Mouse (Mus musculus) cerebellum, adult 8-10 months (tissue): ENCODE measurements at regions not wholly inside any gene's neighbourhood (a gene's known extent, or its start where the extent isn't known, plus 50 kb on each side); places are given as distances from the start of the nearest gene placed in this dataset.
A peak's percentile ranks its signal among the peaks of the same experiment; 100 is the strongest.

Experiments
- DNase-seq: peaks from one replicate; pipeline ENCODE4 v3.0.0; 2022

DNA sequence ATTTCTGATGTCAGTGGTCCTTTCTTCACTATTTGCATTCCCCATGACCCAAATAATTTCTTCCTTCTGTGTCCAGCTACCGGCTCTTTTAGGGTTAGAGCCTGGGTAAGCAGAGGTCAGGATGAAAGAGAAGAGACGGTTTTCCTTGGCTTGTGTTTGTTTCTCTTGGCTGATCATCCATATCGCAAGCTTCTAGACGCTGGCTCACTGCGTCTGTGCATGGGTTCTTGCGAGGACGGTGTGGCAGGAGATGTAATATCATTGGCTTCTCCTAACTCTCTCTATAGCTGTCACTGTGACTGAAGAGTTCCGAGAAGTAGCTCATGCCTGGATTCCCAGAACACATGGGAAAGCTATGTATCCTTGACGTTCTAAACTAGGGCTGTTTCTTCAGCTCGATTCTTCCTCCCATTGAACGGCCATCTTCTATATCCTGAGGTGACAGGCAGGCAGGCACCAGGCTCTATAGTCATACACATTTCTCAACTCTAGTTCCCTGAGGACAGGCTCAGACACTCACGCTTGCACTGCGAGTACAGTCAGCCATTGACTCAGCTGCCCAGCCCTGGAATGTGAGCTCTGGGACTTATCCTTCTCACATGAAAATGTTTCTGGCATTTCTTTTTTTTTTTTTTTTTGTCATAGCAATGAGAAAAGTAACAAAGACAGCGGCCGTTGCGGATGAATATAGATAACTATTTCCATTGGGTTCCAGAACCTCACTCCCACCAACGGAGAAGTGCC is 85.0 kb downstream of the Bach1 start:
- no peak for DNase-seq

GRCm38 (mm10) chr16:87784405-87784994 is 85.8 kb downstream of the Bach1 start:
- no peak for DNase-seq

DNA sequence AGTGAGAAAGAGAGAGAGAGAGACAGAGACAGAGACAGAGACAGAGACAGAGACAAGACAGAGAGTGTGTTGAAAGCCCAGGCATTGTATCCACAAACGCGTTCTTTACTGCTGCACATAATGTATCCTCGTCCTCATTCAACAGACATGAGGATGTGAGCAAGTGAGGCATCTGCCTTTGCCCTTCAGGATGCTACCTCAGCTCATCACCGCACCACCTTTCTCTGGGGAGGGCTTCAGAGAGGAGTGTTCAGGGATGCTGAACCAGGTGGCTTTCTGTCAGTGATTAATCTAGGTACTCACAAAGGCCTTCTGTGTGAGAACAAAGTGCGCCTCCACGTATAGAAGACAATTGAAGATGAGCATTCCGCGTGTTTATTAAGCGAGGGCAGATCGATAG is 90.8 kb downstream of the Bach1 start:
- DNase-seq, result no peak

DNA sequence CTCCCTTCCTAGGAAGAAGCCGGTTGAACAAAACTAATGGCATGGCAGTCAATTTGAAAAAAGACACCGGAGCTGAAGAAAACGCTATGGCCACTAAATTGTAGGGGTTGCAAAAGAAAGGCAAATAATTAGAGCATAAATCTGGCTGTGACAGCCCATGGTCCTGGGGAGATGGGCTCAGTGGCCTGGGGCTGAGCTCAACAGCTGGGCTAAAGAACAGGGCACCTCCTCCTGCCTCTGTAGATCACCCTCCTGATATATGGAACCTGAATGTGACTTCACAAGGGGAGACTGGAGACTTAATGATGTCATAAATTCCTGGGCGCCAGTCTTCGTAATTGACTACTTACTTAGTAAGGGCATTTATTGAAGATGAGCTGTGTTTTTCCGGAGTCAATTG is 91.2 kb downstream of the Bach1 start:
- no peak for DNase-seq

GRCm38 (mm10) chr16:87796514-87797248 is 97.9 kb downstream of the Bach1 start:
- peak; percentile 11 for DNase-seq

DNA sequence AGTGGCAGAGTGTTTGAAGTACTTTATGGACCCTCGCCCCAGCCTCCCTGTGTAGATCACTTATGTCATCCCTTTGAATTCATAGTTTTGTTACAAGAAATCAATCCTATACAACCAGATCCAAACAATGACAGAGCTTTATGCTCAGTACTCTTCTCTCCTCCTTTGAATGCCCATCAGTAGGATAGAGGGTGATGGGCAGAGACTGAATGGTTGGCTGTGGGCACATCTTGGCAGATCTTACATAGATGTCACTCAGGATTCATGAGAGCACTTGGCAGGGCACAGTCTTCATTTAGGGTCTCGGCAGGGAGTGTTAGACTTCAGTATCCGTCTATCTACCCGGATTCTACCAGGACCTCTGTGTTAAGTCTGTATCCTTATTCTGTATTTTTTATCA is 103.6 kb downstream of the Bach1 start:
- no peak for DNase-seq

GRCm38 (mm10) chr16:87817590-87817989 is 118.8 kb downstream of the Bach1 start:
- DNase-seq, result no peak

GRCm38 (mm10) chr16:87834296-87834695 is 135.6 kb downstream of the Bach1 start:
- DNase-seq, result no peak

DNA sequence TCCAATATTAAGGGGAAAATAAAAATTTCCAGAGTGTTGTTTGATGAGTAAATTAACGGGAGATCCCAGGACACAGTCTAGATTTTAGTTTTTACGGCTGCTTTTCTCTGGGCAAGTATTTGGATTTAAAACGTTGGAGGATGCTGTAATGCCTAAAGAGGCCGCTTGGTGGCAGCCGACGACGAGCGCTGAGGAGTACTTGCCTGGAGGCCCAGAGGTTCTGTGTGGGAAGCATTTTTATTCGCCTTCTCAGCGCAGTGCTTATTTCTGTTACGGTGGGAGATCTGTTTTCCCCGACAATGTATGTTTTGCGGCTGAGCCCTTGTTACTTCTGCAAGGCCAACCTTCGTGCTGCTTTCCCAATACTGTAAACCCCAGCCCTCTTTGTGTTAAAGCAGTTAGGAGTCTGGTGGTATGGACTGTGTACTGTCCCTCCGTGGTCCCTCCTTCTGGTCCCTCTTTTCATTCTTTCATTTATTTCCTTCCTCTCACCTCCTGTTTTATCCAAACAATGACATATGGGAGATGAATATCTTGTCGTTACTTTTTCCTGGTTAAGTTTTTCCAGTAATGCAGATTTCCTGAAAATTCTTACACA is 142.3 kb downstream of the Bach1 start:
- peak; percentile 48 for DNase-seq
